Mouse (Mus musculus): ENCODE measurements around the gene Smarce1. TPM values are rescaled to one million over a fixed set of nuclear protein-coding genes. Genes with fewer than 3 reads are reported as not detected.

The Smarce1 gene
- total RNA-seq, 2 experiments from 2014 or later = 56.6 to 60.4 TPM

DNA sequence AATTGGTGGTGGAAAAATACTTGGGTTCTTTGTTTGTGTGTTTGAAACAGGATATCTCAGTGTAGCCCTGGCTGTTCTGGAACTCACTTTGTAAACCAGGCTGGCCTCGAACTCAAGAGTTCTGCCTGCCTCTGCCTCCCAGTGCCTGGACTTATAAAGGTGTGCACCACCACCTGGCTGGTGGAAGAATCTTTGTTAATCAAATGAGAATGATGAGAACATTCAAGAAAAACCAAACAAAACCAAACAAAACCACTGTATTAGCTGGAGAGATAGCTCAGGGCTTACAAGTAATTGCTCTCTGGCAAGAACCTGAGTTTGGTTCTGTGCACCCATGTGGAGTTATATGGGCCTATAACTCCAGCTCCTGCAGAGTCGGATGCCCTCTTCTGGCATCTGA is 61.4 kb downstream of the Smarce1 start:
- DNase-seq = no peak

DNA sequence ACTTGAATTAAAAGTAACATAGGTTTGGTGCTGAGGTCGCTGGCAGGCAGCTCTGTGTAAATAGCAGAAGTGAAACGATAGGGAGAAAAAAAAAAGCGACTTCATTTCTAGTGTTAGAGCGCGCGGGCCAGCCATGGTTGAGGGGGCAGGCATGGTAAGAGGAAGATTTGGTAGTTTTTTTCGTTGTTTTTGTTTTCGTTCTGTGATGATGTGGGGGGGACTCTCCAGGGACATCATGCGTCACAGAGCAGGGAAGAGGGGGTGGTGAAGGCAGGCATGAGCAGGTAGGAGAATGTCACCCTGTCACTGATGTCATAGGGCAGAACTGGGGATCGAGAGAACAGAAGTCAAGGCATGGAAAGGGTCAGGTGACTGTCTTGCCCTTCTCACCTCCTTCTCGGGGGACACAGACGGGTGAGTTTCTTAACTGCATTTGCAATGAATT is 62.8 kb downstream of the Smarce1 start:
- no peak for DNase-seq

DNA sequence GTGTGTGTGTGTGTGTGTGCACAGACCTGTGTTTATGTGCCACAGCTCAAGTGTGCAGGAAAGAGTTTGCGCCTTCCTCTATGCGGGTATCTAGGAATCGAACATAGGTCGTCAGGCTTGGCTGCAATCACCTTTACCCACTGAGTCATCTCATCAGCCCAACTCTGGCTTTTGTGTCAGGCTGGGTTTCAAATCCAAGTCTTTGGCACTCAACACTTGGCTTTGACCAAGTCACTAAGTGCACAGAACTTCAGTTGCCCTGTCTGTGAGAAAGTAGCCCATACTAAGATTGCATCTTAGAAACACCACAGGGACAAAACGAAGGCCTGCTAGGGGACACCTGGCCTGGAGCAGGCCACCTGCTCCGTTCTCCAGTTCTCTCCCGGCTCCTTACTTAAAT is 63.2 kb downstream of the Smarce1 start:
- DNase-seq = no peak

DNA sequence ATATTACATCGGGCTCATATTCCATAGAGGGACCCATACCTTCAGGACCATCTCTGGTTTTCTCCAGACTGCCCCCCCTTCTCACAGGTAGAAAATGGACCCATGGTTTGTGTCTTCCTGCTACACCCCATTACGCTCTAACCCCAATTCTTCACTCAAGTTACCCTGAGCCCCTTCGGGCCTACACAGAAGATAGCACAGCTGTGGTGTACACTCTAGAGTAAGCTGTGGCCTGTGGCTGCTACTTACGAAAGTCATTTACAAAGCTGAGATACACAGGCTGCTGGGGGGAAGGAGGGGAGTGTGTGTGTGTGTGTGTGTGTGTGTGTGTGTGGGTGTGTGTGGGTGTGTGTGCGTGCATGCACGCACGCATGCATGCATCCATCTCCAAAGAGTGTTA is 64.6 kb downstream of the Smarce1 start:
- no peak for DNase-seq

DNA sequence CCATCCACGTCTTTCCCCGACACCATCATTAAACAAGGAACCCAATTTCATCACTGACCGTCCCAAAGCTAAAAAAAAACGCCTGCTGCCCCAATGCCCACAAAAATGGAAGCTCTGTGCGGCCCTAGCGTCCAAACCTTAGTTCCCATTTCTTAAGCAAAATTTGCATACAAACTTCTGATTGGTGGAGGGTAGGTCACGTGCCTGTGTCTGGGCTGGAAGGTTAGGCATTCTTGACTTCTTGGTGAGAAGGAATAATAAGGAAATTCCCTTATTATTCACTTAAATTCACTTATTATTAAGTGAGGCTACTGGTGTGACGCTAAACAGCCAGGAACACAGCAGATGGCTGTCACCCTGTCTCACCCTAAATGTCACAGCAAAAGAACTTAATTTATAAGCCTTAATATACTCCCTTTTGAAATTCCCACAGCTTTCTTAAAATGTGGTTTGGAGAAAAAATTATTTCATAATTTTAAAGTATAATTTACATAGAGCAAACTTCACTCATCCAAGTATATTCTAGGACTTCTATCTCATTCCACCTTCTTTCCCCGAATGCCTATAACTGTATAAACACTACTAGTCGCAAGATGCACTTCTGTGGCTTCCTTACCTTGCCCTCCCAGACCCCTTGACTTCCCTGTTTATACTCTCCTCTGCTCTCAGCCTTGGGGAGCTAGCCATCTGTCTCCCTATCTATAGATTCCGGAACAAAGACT is 65.6 kb downstream of the Smarce1 start:
- DNase-seq = no peak

DNA sequence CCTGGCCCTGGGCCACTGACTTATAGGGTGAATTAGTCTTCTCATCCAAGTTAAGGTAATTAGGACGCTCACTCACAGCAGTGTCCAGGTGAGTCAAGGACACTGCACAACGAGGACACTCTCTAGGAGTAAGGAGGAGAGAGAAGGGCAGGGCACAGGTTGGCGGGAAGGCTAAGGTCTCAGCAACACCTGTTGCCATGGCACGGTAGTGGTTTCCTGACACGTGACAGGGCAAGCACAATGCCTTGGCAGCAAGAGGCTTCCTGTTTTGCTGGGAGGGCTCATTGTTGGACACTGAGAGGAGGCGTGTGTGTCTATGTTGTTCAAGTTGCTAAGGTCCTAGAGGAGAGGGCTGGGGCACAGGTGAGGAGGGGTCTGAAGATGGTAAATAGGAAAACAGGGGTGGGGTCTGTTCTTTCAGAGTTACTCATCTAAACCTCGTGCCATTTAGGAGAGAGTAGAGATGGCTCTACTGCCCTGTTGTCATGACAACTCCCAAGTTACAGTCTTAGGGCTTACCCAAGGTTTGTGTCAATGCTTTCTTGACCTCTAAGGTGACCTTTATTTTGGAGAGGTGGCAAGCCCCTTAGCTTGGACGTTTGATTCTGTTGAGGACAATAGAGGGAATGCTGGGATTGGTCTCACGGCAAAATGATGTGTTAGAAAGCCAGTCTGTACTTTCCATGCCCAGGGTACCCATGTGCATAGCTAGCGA is 67.7 kb downstream of the Smarce1 start:
- no peak for DNase-seq

DNA sequence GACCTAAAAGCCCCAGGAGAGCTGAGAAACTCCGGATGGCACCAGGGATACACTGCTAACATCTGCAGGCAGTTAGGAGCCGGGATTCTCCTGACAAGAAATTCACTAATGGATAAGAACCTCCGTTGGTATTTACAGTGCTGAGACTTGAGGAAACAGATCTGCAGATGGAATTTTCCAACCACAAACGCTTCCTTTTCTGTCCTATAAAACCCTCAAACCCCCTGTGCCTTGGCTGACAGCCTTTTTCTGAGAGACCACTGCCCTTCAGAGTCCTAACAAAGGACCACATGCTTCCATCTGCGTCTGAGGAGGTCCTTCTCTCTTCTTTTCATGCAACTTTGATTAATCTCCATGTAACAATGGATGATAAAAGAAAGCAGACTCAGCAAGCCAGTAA is 69.2 kb downstream of the Smarce1 start:
- DNase-seq = no peak

DNA sequence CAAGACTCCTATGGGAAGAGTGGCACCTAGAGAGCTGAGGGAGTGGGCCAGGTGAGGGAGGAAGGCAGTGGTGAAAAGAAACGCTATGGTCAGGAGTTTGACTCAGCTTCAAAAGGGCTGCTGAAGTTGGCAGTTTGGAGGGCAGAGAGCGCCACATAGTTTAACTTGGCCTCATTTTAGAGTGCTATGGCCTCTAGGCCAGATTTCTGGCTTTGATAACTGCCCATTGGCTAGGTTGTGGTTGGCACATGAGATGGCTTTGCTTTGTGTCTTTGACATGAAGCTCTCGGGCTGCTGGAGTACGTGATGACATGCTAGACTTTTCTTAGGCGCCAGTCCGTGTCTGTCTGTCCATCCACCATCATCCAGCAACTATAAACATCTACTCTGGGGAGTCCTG is 70.6 kb downstream of the Smarce1 start:
- no peak for DNase-seq

Other genes starting within 250 kb of the Smarce1 start
- 1 to 10 TPM in 1 of 2 experiments, under 1 TPM in 1; 0.96 to 1.1 TPM for gene Gjd3, start 248.0 kb downstream of the Smarce1 start, total RNA-seq (2021)
- gene Top2a, start 206.8 kb downstream of the Smarce1 start, total RNA-seq (2021) = 1 to 10 TPM; 2.7 to 3.3 TPM
- 10 to 100 TPM; 71.4 to 72.1 TPM for gene Igfbp4, start 189.8 kb downstream of the Smarce1 start, total RNA-seq (2021)
- not detected for gene Tns4, start 141.7 kb downstream of the Smarce1 start, total RNA-seq (2021)
- not detected for gene Ccr7, start 75.9 kb downstream of the Smarce1 start, total RNA-seq (2021)
- gene Krt222, start 13.1 kb upstream of the Smarce1 start, total RNA-seq (2021) = 10 to 100 TPM; 23.5 to 23.9 TPM
- gene Krt24, start 54.2 kb upstream of the Smarce1 start, total RNA-seq (2021) = not detected
- not detected for gene Krt25, start 91.9 kb upstream of the Smarce1 start, total RNA-seq (2021)
- gene Krt26, start 106.9 kb upstream of the Smarce1 start, total RNA-seq (2021) = not detected
- gene Krt27, start 120.1 kb upstream of the Smarce1 start, total RNA-seq (2021) = not detected
- gene Krt28, start 143.9 kb upstream of the Smarce1 start, total RNA-seq (2021) = under 1 TPM; 0.27 to 0.30 TPM
- 10 to 100 TPM; 15.3 to 17.5 TPM for gene Krt10, start 158.3 kb upstream of the Smarce1 start, total RNA-seq (2021)
- under 1 TPM; 0.61 to 0.97 TPM for gene Krt12, start 191.2 kb upstream of the Smarce1 start, total RNA-seq (2021)
- not detected for gene Krt20, start 207.1 kb upstream of the Smarce1 start, total RNA-seq (2021)